Mouse (Mus musculus) CH12.LX (cell line): Measurements from ENCODE around the gene Anapc7. TPM values are rescaled to one million over a fixed set of nuclear protein-coding genes. Genes with fewer than 3 reads are reported as not detected.

Source experiments
- DNase-seq: peaks from one replicate; pipeline ENCODE4 v3.0.0-alpha.2; 2013; ENCODE audit errors: extremely low read depth
- H3K27ac ChIP-seq: 2 replicates; pipeline ENCODE4 v1.5.1; 2012; ENCODE audit warnings: low read depth, mild to moderate bottlenecking, control low read depth, moderate library complexity; ENCODE audit not compliant: insufficient read depth
- H3K27me3 ChIP-seq: replicated peaks from 2 replicates; pipeline ENCODE3; 2012; ENCODE audit warnings: inconsistent platforms
- H3K36me3 ChIP-seq, 2 experiments: replicated peaks in 1 of 2; 2 replicates each; pipeline versions ENCODE3 to v1.6.1; 2012; ENCODE audit warnings: inconsistent platforms in 1 of 2, low read length in 1 of 2, mild to moderate bottlenecking in 1 of 2, mixed read lengths in 1 of 2, moderate library complexity in 1 of 2; ENCODE audit not compliant: control insufficient read depth in 1 of 2, insufficient read depth in 1 of 2
- H3K4me1 ChIP-seq, 2 experiments: 2 replicates each; pipeline ENCODE4 v1.6.1; 2012; ENCODE audit warnings: inconsistent platforms in 1 of 2, moderate library complexity in 1 of 2; ENCODE audit not compliant: insufficient read depth in 2 of 2, control insufficient read depth in 1 of 2
- H3K4me2 ChIP-seq: 2 replicates; pipeline ENCODE4 v1.6.1; 2012; ENCODE audit warnings: low read depth, mild to moderate bottlenecking, control low read depth; ENCODE audit not compliant: poor library complexity, insufficient read depth, severe bottlenecking
- H3K4me3 ChIP-seq, 3 experiments: fragments of 150-350 bp in 1 of 3; sonication (generic) in 1 of 3; replicated peaks in 1 of 3; 2 replicates each; pipeline versions ENCODE3 to v1.5.1; 2011 to 2012; ENCODE audit warnings: low read depth in 2 of 3, low read length in 2 of 3, mild to moderate bottlenecking in 2 of 3, moderate library complexity in 2 of 3, control low read depth in 1 of 3, improper control_type of control experiment in 1 of 3, inconsistent platforms in 1 of 3, mixed read lengths in 1 of 3; ENCODE audit not compliant: poor library complexity in 1 of 3
- H3K79me2 ChIP-seq: replicated peaks from 2 replicates; pipeline ENCODE4 v1.6.1; 2012; ENCODE audit warnings: mild to moderate bottlenecking, moderate library complexity; ENCODE audit not compliant: control insufficient read depth, poor library complexity, insufficient read depth, severe bottlenecking; ENCODE audit errors: extremely low read depth
- H3K9ac ChIP-seq: 2 replicates; pipeline ENCODE4 v1.6.1; 2012; ENCODE audit warnings: low read depth, mild to moderate bottlenecking, control low read depth, moderate library complexity; ENCODE audit not compliant: insufficient read depth
- H3K9me3 ChIP-seq: replicated peaks from 2 replicates; pipeline ENCODE3; 2012; ENCODE audit warnings: low read length, inconsistent platforms, mixed read lengths
- CHD2 ChIP-seq: IDR thresholded peaks from 2 replicates; pipeline ENCODE4 v1.6.1; 2011; ENCODE audit warnings: low read length, improper control_type of control experiment
- CTCF ChIP-seq, 2 experiments: IDR thresholded peaks in 1 of 2; conservative IDR thresholded peaks in 1 of 2; 2 replicates each; pipeline ENCODE4 v1.5.1; 2011 to 2012; ENCODE audit warnings: low read depth in 2 of 2, low read length in 2 of 2, improper control_type of control experiment in 1 of 2, inconsistent platforms in 1 of 2, mild to moderate bottlenecking in 1 of 2, moderate library complexity in 1 of 2
- E2F4 ChIP-seq: IDR thresholded peaks from 2 replicates; pipeline ENCODE4 v1.6.1; 2011; ENCODE audit warnings: low read depth, low read length, improper control_type of control experiment; ENCODE audit not compliant: insufficient replicate concordance
- HCFC1 ChIP-seq: IDR thresholded peaks from 2 replicates; pipeline ENCODE4 v1.6.1; 2012; ENCODE audit warnings: low read depth, mild to moderate bottlenecking, inconsistent platforms, low read length, improper control_type of control experiment
- KAT2A ChIP-seq: IDR thresholded peaks from 2 replicates; pipeline ENCODE4 v1.6.1; 2012; ENCODE audit warnings: low read length, improper control_type of control experiment, inconsistent platforms; ENCODE audit not compliant: insufficient replicate concordance
- MAX ChIP-seq: IDR thresholded peaks from 2 replicates; pipeline ENCODE4 v1.6.1; 2011; ENCODE audit warnings: low read length, improper control_type of control experiment
- MEF2A ChIP-seq: IDR thresholded peaks from 2 replicates; pipeline ENCODE4 v1.6.1; 2014; ENCODE audit warnings: low read depth, mild to moderate bottlenecking, inconsistent platforms, low read length, improper control_type of control experiment, borderline replicate concordance
- MYC ChIP-seq: IDR thresholded peaks from 2 replicates; pipeline ENCODE4 v1.6.1; 2011; ENCODE audit warnings: low read depth, mild to moderate bottlenecking, improper control_type of control experiment, low read length
- NRF1 ChIP-seq: IDR thresholded peaks from 2 replicates; pipeline ENCODE4 v1.6.1; 2014; ENCODE audit warnings: low read depth, mild to moderate bottlenecking, inconsistent platforms, low read length, improper control_type of control experiment, moderate library complexity
- POLR2AphosphoS2 ChIP-seq: IDR thresholded peaks from 2 replicates; pipeline ENCODE4 v1.6.1; 2011; ENCODE audit warnings: low read depth, low read length, improper control_type of control experiment
- RAD21 ChIP-seq: IDR thresholded peaks from 2 replicates; pipeline ENCODE4 v1.6.1; 2011; ENCODE audit warnings: low read depth, mild to moderate bottlenecking, low read length, improper control_type of control experiment, moderate library complexity
- TCF12 ChIP-seq: IDR thresholded peaks from 2 replicates; pipeline ENCODE4 v1.6.1; 2014; ENCODE audit warnings: low read depth, mild to moderate bottlenecking, inconsistent platforms, low read length, improper control_type of control experiment
- ZKSCAN1 ChIP-seq: IDR thresholded peaks from 2 replicates; pipeline ENCODE4 v1.6.1; 2012; ENCODE audit warnings: low read depth, inconsistent platforms, low read length, improper control_type of control experiment, borderline replicate concordance
- ZNF384 ChIP-seq: IDR thresholded peaks from 2 replicates; pipeline ENCODE4 v1.6.1; 2012; ENCODE audit warnings: low read depth, low read length, improper control_type of control experiment, inconsistent platforms
- dilution Hi-C: fragments of 300-500 bp; cut with MboI; formaldehyde crosslinking; loops from 2 replicates; pipeline ENCODE4 v1.14.3; 2020; ENCODE audit warnings: low sequenced_read_pairs; ENCODE audit not compliant: extremely low pct_unique_long_range_greater_than_20kb, extremely low pct_ligation_motif_present
- in situ Hi-C: fragments of 300-500 bp; cut with MboI; formaldehyde crosslinking; loops from 3 replicates; pipeline ENCODE4 v1.14.3; 2019; ENCODE audit warnings: low sequenced_read_pairs, low pct_ligation_motif_present, low pct_unique_long_range_greater_than_20kb, mixed read lengths
- polyA plus RNA-seq: library from polyadenylated mRNA; unstranded; fragments of >175 nt; gene quantifications from 2 replicates; pipeline ENCODE4 v1.2.1, GENCODE M21; 2012; ENCODE audit warnings: low read depth; ENCODE audit not compliant: insufficient read length
- total RNA-seq, 2 experiments: library from RNA; depleted of rRNA; stranded (reverse); fragments of 300-350 nt in 1 of 2; fragments of >200 nt in 1 of 2; gene quantifications; 2 replicates each; pipeline ENCODE4 v1.2.3; 2012 to 2014

The Anapc7 gene
- total and polyA plus RNA-seq, 3 experiments: 21.3 to 43.3 (median 39.4) TPM

GRCm38 (mm10) chr5:122423083-122423482, 1.6 kb downstream of the Anapc7 start:
- TF ChIP-seq CTCF (conservative IDR thresholded peaks at IDR 0.05 in 1 of 2, IDR thresholded peaks at IDR 0.05 in 1 of 2; ENCODE audit: low read depth in 2 of 2, low read length in 2 of 2): no peak
- TF ChIP-seq CHD2: no peak
- TF ChIP-seq E2F4: no peak
- no peak for TF ChIP-seq MYC
- no peak for TF ChIP-seq ZNF384
- H3K4me2 ChIP-seq: peak overlapping the region; percentile 45; the same call in 1 of the 2 replicates
- DNase-seq: peak; percentile 14
- dilution Hi-C loops: no loop called here
- H3K36me3 ChIP-seq: peaks cover 7 to 28% of the 10 kb centered on the region in 2 experiments
- H3K4me3 ChIP-seq: peak overlapping the region; percentile 94 to 98 (median 95)
- H3K27me3 ChIP-seq: no peaks in the 10 kb centered on the region
- no peak overlapping the region for H3K27ac ChIP-seq
- no peaks in the 10 kb centered on the region for H3K9me3 ChIP-seq
- in situ Hi-C loops: no loop called here
- H3K9ac ChIP-seq: peak overlapping the region; percentile 82
- peaks cover 6 to 20% of the 10 kb centered on the region in 2 experiments; a peak in 3 of 4 replicates for H3K4me1 ChIP-seq
- peaks cover 17% of the 10 kb centered on the region for H3K79me2 ChIP-seq

GRCm38 (mm10) chr5:122425550-122425949, 4.1 kb downstream of the Anapc7 start:
- H3K9me3 ChIP-seq: no peaks in the 10 kb centered on the region
- peaks cover 5 to 25% of the 10 kb centered on the region in 2 experiments; a peak in 3 of 4 replicates for H3K4me1 ChIP-seq
- no peak for DNase-seq
- TF ChIP-seq E2F4: no peak
- no peak for TF ChIP-seq KAT2A
- no peak for TF ChIP-seq MAX
- no peak for TF ChIP-seq HCFC1
- no peak for TF ChIP-seq RAD21
- TF ChIP-seq MEF2A: no peak
- H3K4me3 ChIP-seq: no peak overlapping the region
- dilution Hi-C loops (no loop called here), in situ Hi-C loops (no loop called here)
- no peak overlapping the region for H3K9ac ChIP-seq
- H3K79me2 ChIP-seq: peaks cover 17% of the 10 kb centered on the region
- no peak overlapping the region for H3K4me2 ChIP-seq
- no peak overlapping the region for H3K27ac ChIP-seq
- peaks cover 24 to 51% of the 10 kb centered on the region in 2 experiments for H3K36me3 ChIP-seq
- no peaks in the 10 kb centered on the region for H3K27me3 ChIP-seq

GRCm38 (mm10) chr5:122430036-122430775, 8.7 kb downstream of the Anapc7 start:
- dilution Hi-C loops: no loop called here
- Histone ChIP-seq H3K4me2 (no peak overlapping the region), H3K4me3 (no peak overlapping the region), H3K9ac (no peak overlapping the region), H3K27me3 (no peaks in the 10 kb centered on the region), H3K36me3 (peaks cover 58 to 90% of the 10 kb centered on the region in 2 experiments), H3K9me3 (no peaks in the 10 kb centered on the region), H3K79me2 (peaks cover 6% of the 10 kb centered on the region), H3K27ac (no peak overlapping the region), H3K4me1 (peaks cover 0 to 5% of the 10 kb centered on the region in 2 experiments; a peak in 1 of 4 replicates)
- DNase-seq: peak; percentile 45
- TF ChIP-seq TCF12 (no peak), HCFC1 (no peak), MYC (no peak), NRF1 (no peak), ZKSCAN1 (no peak), POLR2AphosphoS2 (no peak)
- in situ Hi-C loops: no loop called here
